Mouse (Mus musculus): ENCODE measurements around the gene Palm2. TPM values are rescaled to one million over a fixed set of nuclear protein-coding genes. Genes with fewer than 3 reads are reported as not detected.

The Palm2 gene
- polyA plus RNA-seq, 1 experiment from 2014 or later, result not detected

- H3K36me3 ChIP-seq (ENCODE audit: inconsistent target), result no peaks in the 10 kb centered on the region
- 82% methylated on average over 5 of the region's 5 CpGs for WGBS (ENCODE audit: missing documents)
- no peak overlapping the region for H3K27ac ChIP-seq
- H3K79me2 ChIP-seq (ENCODE audit: inconsistent target), result no peaks in the 10 kb centered on the region
- H3K4me3 ChIP-seq (ENCODE audit: inconsistent target), result no peak overlapping the region
Observed at GRCm38 (mm10) chr4:57694356-57695136, 260.5 kb downstream of the Palm2 start.

DNA sequence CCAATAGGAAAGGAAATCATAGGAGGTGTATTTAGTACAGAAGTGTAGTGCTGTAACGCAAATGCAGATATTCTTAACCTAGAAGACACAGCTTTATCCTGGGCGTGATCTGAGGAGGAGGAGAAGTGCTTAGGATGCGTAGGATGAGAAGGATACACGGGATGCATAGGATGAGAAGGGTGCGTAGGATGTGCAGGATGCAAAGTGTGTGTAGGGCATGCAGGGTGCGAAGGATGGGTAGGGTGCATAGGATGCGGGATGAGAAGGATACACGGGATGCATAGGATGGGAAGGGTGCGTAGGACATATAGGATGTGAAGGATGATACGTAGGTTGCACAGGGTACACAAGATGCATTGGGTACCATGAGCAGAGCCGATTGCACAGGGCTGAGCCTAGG lies 262.9 kb downstream of the Palm2 start:
- WGBS (ENCODE audit: missing documents), result 95% methylated on average over 11 of the region's 11 CpGs
- H3K27ac ChIP-seq, result no peak overlapping the region
- no peaks in the 10 kb centered on the region for H3K36me3 ChIP-seq (ENCODE audit: inconsistent target)
- H3K79me2 ChIP-seq (ENCODE audit: inconsistent target), result no peaks in the 10 kb centered on the region
- H3K4me3 ChIP-seq (ENCODE audit: inconsistent target), result no peak overlapping the region

DNA sequence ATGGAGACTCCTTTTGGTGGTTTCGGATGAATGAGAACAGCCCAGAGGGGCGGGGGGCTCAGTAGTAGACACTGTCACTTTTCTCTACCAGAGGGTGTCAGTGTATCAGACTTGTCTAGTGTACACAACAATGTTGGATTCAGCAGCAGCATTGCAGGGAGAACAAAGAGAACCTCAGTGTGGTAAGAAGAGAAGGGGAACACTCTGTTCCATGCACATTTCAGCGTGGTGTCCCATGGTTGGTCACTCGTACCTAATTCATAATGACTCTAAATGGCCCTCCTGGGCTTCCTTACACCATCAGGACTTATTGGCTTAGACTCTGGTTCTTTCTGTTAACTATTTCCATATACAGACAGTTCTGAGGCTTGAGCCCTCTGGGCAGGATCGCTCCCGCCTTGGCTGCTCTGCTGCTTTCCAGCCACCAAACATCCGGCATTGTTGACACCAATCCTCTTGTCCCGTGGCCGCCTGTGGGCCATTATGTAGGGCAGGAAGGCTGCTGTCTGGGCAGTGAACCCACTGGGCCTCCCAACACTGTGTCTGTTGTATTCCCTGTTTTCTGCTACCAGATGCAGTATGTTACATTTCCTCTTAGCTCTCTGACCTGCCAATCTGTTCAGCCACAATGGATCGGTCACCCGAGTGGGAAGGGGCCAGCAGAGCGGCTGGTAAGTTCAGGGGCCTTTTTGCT lies 264.0 kb downstream of the Palm2 start:
- no peaks in the 10 kb centered on the region for H3K36me3 ChIP-seq (ENCODE audit: inconsistent target)
- H3K4me3 ChIP-seq (ENCODE audit: inconsistent target), result no peak overlapping the region
- no peaks in the 10 kb centered on the region for H3K79me2 ChIP-seq (ENCODE audit: inconsistent target)
- whole genome bisulfite sequencing (ENCODE audit: missing documents), result 83% methylated on average over 12 of the region's 12 CpGs
- no peak overlapping the region for H3K27ac ChIP-seq

DNA sequence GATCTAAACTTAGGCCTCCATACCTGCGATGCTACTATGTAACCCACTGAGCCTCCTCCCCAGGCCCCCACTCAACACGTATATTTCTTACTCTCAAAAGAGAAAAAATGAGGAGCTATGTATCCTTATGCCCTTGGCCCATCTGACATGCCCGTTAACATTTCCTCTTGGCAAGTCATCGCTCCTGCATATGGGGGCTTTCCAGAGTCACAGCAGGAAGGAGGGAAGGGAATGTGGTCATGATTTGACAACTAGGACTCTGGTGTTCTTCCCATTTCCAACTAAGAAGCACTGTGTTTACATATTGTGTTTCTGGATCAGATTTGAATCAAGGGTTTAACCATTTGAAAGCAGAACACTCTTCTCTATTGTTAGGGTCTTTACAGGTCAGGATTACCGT lies 267.5 kb downstream of the Palm2 start:
- Histone ChIP-seq H3K4me3 (ENCODE audit: inconsistent target) (no peak overlapping the region), H3K27ac (no peak overlapping the region), H3K36me3 (ENCODE audit: inconsistent target) (no peaks in the 10 kb centered on the region), H3K79me2 (ENCODE audit: inconsistent target) (no peaks in the 10 kb centered on the region)
- WGBS (ENCODE audit: missing documents), result 70% methylated on average over 5 of the region's 5 CpGs

DNA sequence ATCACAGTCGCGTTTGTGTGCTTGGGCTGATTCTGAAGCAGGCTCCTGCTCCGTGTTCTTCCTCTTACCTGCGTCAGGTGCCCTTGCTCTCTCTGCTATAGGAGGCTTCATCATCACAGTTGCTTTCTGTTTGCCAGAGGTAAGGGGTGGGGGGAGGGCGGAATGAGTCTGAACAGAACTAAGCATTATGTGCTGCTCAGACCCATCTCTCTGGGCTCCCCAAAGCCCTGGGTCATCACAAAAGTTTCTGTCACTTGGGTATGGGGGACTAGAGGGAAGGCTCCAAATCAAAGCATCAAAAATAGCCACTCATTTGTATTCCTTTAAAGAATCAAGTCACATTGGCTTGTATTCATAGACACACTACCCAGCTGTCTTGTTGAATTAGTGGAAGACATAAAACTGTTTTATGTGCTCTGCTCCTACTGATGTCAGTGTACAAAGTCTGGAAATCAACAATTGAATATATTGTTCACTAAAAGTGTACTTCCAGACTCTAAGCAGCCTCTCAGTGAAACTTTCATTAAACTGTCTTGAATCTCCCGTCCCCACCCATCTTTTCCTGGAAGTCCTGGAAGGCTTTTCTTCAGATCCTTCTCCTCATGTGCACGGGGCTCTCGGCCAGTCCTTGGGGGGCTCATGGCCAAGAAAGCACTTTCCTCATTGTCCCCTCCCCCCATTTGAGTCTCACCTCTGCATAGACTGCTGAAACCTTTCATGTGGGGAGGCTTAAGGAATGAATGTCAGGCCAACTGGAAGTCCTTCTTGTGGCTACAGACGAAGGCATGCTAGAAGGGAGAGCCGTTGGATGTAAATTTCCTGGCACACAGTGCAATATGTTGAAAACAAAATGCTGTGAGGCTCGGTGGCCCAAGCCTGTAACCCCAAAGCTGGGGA lies 269.8 kb downstream of the Palm2 start:
- WGBS (ENCODE audit: missing documents), result 92% methylated on average over 11 of the region's 11 CpGs
- H3K4me3 ChIP-seq (ENCODE audit: inconsistent target), result no peak overlapping the region
- no peaks in the 10 kb centered on the region for H3K79me2 ChIP-seq (ENCODE audit: inconsistent target)
- no peaks in the 10 kb centered on the region for H3K36me3 ChIP-seq (ENCODE audit: inconsistent target)
- H3K27ac ChIP-seq, result no peak overlapping the region

GRCm38 (mm10) chr4:57704575-57704974 lies 270.5 kb downstream of the Palm2 start:
- 39% methylated on average over 7 of the region's 7 CpGs for WGBS (ENCODE audit: missing documents)
- Histone ChIP-seq H3K4me3 (ENCODE audit: inconsistent target) (no peak overlapping the region), H3K36me3 (ENCODE audit: inconsistent target) (no peaks in the 10 kb centered on the region), H3K79me2 (ENCODE audit: inconsistent target) (no peaks in the 10 kb centered on the region), H3K27ac (no peak overlapping the region)

GRCm38 (mm10) chr4:57715849-57716248 lies 281.8 kb downstream of the Palm2 start:
- Histone ChIP-seq H3K36me3 (ENCODE audit: inconsistent target) (no peaks in the 10 kb centered on the region), H3K27ac (no peak overlapping the region), H3K79me2 (ENCODE audit: inconsistent target) (no peaks in the 10 kb centered on the region), H3K4me3 (ENCODE audit: inconsistent target) (no peak overlapping the region)

- Histone ChIP-seq H3K79me2 (ENCODE audit: inconsistent target) (no peaks in the 10 kb centered on the region), H3K27ac (no peak overlapping the region), H3K4me3 (ENCODE audit: inconsistent target) (no peak overlapping the region), H3K36me3 (ENCODE audit: inconsistent target) (no peaks in the 10 kb centered on the region)
- WGBS (ENCODE audit: missing documents), result 83% methylated on average over 4 of the region's 4 CpGs
Observed at GRCm38 (mm10) chr4:57716735-57717134, 282.7 kb downstream of the Palm2 start.

GRCm38 (mm10) chr4:57717354-57717753 lies 283.3 kb downstream of the Palm2 start, which contains the start of gene Akap2:
Gene Akap2 (plus strand): TSS chr4:57717657.
- Histone ChIP-seq H3K36me3 (ENCODE audit: inconsistent target) (no peaks in the 10 kb centered on the region), H3K27ac (no peak within 1 kb of the TSS), H3K4me3 (ENCODE audit: inconsistent target) (no peak within 1 kb of the TSS), H3K79me2 (ENCODE audit: inconsistent target) (no peaks in the 10 kb centered on the region)
- WGBS (ENCODE audit: missing documents), result 88% methylated on average over 9 of the region's 9 CpGs

DNA sequence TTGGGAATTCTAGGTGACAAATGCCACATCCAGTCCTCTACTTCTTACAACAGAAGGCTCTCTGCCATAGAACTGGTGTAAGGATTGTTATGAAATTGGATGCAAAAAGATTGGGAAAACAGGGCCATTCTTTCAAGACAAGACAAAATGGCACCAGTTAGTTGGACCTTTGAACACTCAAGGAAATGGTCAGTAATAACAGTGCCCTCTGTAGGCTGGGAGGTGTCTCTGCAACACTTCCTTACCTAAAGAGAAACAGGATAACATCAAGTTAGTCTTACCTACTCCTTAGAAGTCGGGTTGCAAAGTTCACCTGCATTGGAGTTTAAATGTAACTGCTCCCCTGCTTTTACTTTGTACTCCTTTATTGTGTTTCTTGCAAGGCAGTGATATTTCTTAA lies 285.3 kb downstream of the Palm2 start:
- H3K79me2 ChIP-seq (ENCODE audit: inconsistent target), result no peaks in the 10 kb centered on the region
- WGBS (ENCODE audit: missing documents), result 89% methylated on average over 1 of the region's 1 CpGs
- H3K36me3 ChIP-seq (ENCODE audit: inconsistent target), result no peaks in the 10 kb centered on the region
- no peak overlapping the region for H3K4me3 ChIP-seq (ENCODE audit: inconsistent target)
- H3K27ac ChIP-seq, result no peak overlapping the region

- Histone ChIP-seq H3K79me2 (ENCODE audit: inconsistent target) (no peaks in the 10 kb centered on the region), H3K27ac (no peak overlapping the region), H3K36me3 (ENCODE audit: inconsistent target) (no peaks in the 10 kb centered on the region), H3K4me3 (ENCODE audit: inconsistent target) (no peak overlapping the region)
- WGBS (ENCODE audit: missing documents), result 53% methylated on average over 7 of the region's 7 CpGs
Observed at GRCm38 (mm10) chr4:57720869-57721361, 286.9 kb downstream of the Palm2 start.

- no peaks in the 10 kb centered on the region for H3K36me3 ChIP-seq (ENCODE audit: inconsistent target)
- no peaks in the 10 kb centered on the region for H3K79me2 ChIP-seq (ENCODE audit: inconsistent target)
- WGBS (ENCODE audit: missing documents), result 89% methylated on average over 4 of the region's 4 CpGs
- H3K4me3 ChIP-seq (ENCODE audit: inconsistent target), result no peak overlapping the region
- no peak overlapping the region for H3K27ac ChIP-seq
Observed at GRCm38 (mm10) chr4:57722296-57722695, 288.2 kb downstream of the Palm2 start.

GRCm38 (mm10) chr4:57723659-57724058 lies 289.6 kb downstream of the Palm2 start:
- Histone ChIP-seq H3K4me3 (ENCODE audit: inconsistent target) (no peak overlapping the region), H3K36me3 (ENCODE audit: inconsistent target) (no peaks in the 10 kb centered on the region), H3K79me2 (ENCODE audit: inconsistent target) (no peaks in the 10 kb centered on the region), H3K27ac (no peak overlapping the region)
- WGBS (ENCODE audit: missing documents), result 80% methylated on average over 2 of the region's 2 CpGs

DNA sequence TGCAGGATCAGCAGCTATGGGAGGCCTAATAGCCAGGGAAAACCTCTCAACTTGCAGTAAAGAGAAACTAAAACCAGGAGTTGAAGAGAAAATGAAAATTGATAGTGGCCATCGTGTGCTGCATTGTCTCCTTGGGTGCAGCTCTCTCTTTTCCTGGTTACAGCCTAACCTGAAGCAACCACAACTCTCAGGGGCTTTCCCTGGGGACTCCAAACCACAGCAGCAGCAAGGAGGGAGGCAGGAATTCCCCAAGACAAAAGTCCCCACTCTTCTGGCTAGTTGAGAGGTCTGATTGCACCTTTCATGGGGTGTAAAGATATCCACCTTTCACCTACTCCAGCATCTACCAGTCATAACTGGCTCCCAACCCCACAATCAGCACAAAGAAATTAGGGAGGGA lies 291.5 kb downstream of the Palm2 start:
- H3K79me2 ChIP-seq (ENCODE audit: inconsistent target), result no peaks in the 10 kb centered on the region
- H3K36me3 ChIP-seq (ENCODE audit: inconsistent target), result no peaks in the 10 kb centered on the region
- H3K4me3 ChIP-seq (ENCODE audit: inconsistent target), result no peak overlapping the region
- no peak overlapping the region for H3K27ac ChIP-seq
- WGBS (ENCODE audit: missing documents), result 13% methylated on average over 1 of the region's 1 CpGs
